13 mouse cellular contexts compared by ENCODE assay signal in genomic region chr11:24062495-24063096, GRCm38 (mm10). TPM values are rescaled to one million over a fixed set of nuclear protein-coding genes. Genes with fewer than 3 reads are reported as not detected.
DNase-seq lines count a peak whose midpoint lies in the region; ATAC-seq and TF ChIP-seq lines count a peak whose summit lies in the region.
"Had no signal": no experiment of that assay in that cellular context is flagged by ENCODE, and none has a peak within 500 bp of the region (broad histone marks: within the 10 kb centered on the region; RNA-seq: fewer than 3 reads in every experiment).

No protein-coding gene starts in this region.

- no peaks in the 10 kb centered on the region for H3K36me3 ChIP-seq in embryonic facial prominence, embryonic 14.5 days (ENCODE audit: control insufficient read depth, insufficient read depth, low read length)
- no peaks in the 10 kb centered on the region for H3K36me3 ChIP-seq in hindbrain, postnatal 0 days (ENCODE audit: insufficient read depth, low read length)
- no peaks in the 10 kb centered on the region for H3K36me3 ChIP-seq in midbrain, postnatal 0 days (ENCODE audit: insufficient read depth, low read length)

- no peak for TF ChIP-seq CTCF in hindbrain, postnatal 0 days (IDR thresholded peaks at IDR 0.05; ENCODE audit: low read depth)
- no peak for TF ChIP-seq CTCF in midbrain, postnatal 0 days (IDR thresholded peaks at IDR 0.05)

- peaks cover 10% of the 10 kb centered on the region for H3K4me1 ChIP-seq in embryonic facial prominence, embryonic 14.5 days (ENCODE audit: control insufficient read depth, insufficient read depth, low read length)
- H3K4me1 ChIP-seq in hindbrain, postnatal 0 days (ENCODE audit: insufficient read depth, low read length), result peaks cover 12% of the 10 kb centered on the region
- H3K4me1 ChIP-seq in midbrain, postnatal 0 days (ENCODE audit: insufficient read depth, low read length), result 0 out of 2 replicates have a peak, but pooled peaks cover 2% of the 10 kb centered on the region

- H3K4me2 ChIP-seq in embryonic facial prominence, embryonic 14.5 days (ENCODE audit: low read depth, low read length), result peak overlapping the region; percentile 62; the same call in 1 of the 2 replicates
- peak overlapping the region; percentile 8; the same call in 1 of the 2 replicates for H3K4me2 ChIP-seq in hindbrain, postnatal 0 days (ENCODE audit: low read depth, low read length)
- peak overlapping the region; percentile 2; the same call in 1 of the 2 replicates for H3K4me2 ChIP-seq in midbrain, postnatal 0 days (ENCODE audit: low read depth, low read length, poor library complexity, severe bottlenecking)

- ATAC-seq in embryonic facial prominence, embryonic 14.5 days (ENCODE audit: low read depth), result peak; percentile 33; the same call in 1 of the 2 replicates
- ATAC-seq in hindbrain, postnatal 0 days, result peak; percentile 36
- 0 out of 2 replicates have a peak, but pooled peaks have one; percentile 51 for ATAC-seq in midbrain, postnatal 0 days (ENCODE audit: low FRiP score)
- ATAC-seq in cerebellum, adult (ENCODE audit: insufficient number of reproducible peaks, low FRiP score, low TSS enrichment), result no peak
- ATAC-seq: liver, postnatal 0 days had no signal

- H3K27ac ChIP-seq in embryonic facial prominence, embryonic 14.5 days (replicated peaks; ENCODE audit: low read depth, low read length), result no peak overlapping the region
- H3K27ac ChIP-seq in hindbrain, postnatal 0 days, result no peak overlapping the region
- no peak overlapping the region for H3K27ac ChIP-seq in midbrain, postnatal 0 days (ENCODE audit: low read depth, low read length)
- H3K27ac ChIP-seq: kidney, postnatal 0 days had no signal

- peak; percentile 69 for DNase-seq in embryo, embryonic 10.5 days (ENCODE audit: low spot score)
- no peak for DNase-seq in embryonic facial prominence, embryonic 14.5 days (ENCODE audit: low spot score)
- no peak for DNase-seq in hindbrain, postnatal 0 days (ENCODE audit: low spot score)
- no peak for DNase-seq in midbrain, postnatal 0 days (ENCODE audit: low spot score)
- DNase-seq in right cerebral cortex, adult 18-20 months, result no peak
- DNase-seq in layer of hippocampus, postnatal 10 days (ENCODE audit: low spot score in 2 of 2), result no peak
- DNase-seq: heart, adult 18-20 months; heart, postnatal 4 days; liver, postnatal 0 days had no signal

- no peak overlapping the region for H3K9ac ChIP-seq in embryonic facial prominence, embryonic 14.5 days (ENCODE audit: low read depth, low read length)
- H3K9ac ChIP-seq in hindbrain, postnatal 0 days (replicated peaks; ENCODE audit: low read length), result no peak overlapping the region
- no peak overlapping the region for H3K9ac ChIP-seq in midbrain, postnatal 0 days (replicated peaks; ENCODE audit: low read length, poor library complexity, severe bottlenecking)
- H3K9ac ChIP-seq: liver, postnatal 0 days had no signal

- 17% methylated on average over 9 of the region's 9 CpGs for WGBS in embryonic facial prominence, embryonic 14.5 days
- 28% methylated on average over 9 of the region's 9 CpGs for WGBS in hindbrain, postnatal 0 days
- 25% methylated on average over 9 of the region's 9 CpGs for WGBS in midbrain, postnatal 0 days

- H3K4me3 ChIP-seq in embryonic facial prominence, embryonic 14.5 days (ENCODE audit: low read depth, low read length), result no peak overlapping the region
- no peak overlapping the region for H3K4me3 ChIP-seq in hindbrain, postnatal 0 days (ENCODE audit: low read length)
- H3K4me3 ChIP-seq in midbrain, postnatal 0 days (ENCODE audit: low read depth, low read length), result no peak overlapping the region

- no peaks in the 10 kb centered on the region; the same call in 1 of the 2 replicates for H3K27me3 ChIP-seq in embryonic facial prominence, embryonic 14.5 days (replicated peaks; ENCODE audit: control insufficient read depth, insufficient read depth, low read length)
- no peaks in the 10 kb centered on the region for H3K27me3 ChIP-seq in hindbrain, postnatal 0 days (ENCODE audit: insufficient read depth, low read length)
- H3K27me3 ChIP-seq in midbrain, postnatal 0 days (ENCODE audit: insufficient read depth, low read length), result no peaks in the 10 kb centered on the region

- H3K9me3 ChIP-seq in embryonic facial prominence, embryonic 14.5 days (ENCODE audit: control insufficient read depth, low read length), result no peaks in the 10 kb centered on the region
- H3K9me3 ChIP-seq in hindbrain, postnatal 0 days (ENCODE audit: low read length), result no peaks in the 10 kb centered on the region
- H3K9me3 ChIP-seq in midbrain, postnatal 0 days (ENCODE audit: low read length), result no peaks in the 10 kb centered on the region

RNA-seq across cellular contexts. Expression of gene A830031A19Rik, which starts 12.3 kb away (rescaled TPM):
- not detected in 2 replicates for polyA plus RNA-seq in embryonic facial prominence, embryonic 14.5 days (2014; fragmentation: Nextera tagmentation; extraction: Ambion mirVana)
- total RNA-seq in hindbrain, postnatal 0 days (2014; rRNA removed), result not detected in 2 replicates
- polyA plus RNA-seq in hindbrain, postnatal 0 days (2015; fragmentation: Nextera tagmentation; extraction: Ambion mirVana), result not detected in 2 replicates
- not detected in 2 replicates for total RNA-seq in midbrain, postnatal 0 days (2014; rRNA removed)
- polyA plus RNA-seq in midbrain, postnatal 0 days (2015; fragmentation: Nextera tagmentation; extraction: Ambion mirVana), result 0.38 TPM in 1 of 2 replicates, not detected in the other
- total RNA-seq in layer of hippocampus, postnatal 10 days (2021), result 1 to 10 TPM in 1 of 2 experiments, not detected in 1; 1.2 TPM
- total RNA-seq: heart, adult 18-20 months; heart, postnatal 4 days; megakaryocyte, adult 5-6 weeks had no signal
- polyA plus RNA-seq: kidney, postnatal 0 days; liver, postnatal 0 days; urinary bladder, adult 2 months had no signal

RNA-seq across cellular contexts. Expression of gene Bcl11a, which starts 15.3 kb away (rescaled TPM):
- 26.4 and 30.1 TPM in 2 replicates for polyA plus RNA-seq in embryonic facial prominence, embryonic 14.5 days (2014; fragmentation: Nextera tagmentation; extraction: Ambion mirVana)
- total RNA-seq in hindbrain, postnatal 0 days (2014; rRNA removed), result 32.2 and 32.3 TPM in 2 replicates
- polyA plus RNA-seq in hindbrain, postnatal 0 days (2015; fragmentation: Nextera tagmentation; extraction: Ambion mirVana), result 69.8 and 73.5 TPM in 2 replicates
- 40.9 and 44.6 TPM in 2 replicates for total RNA-seq in midbrain, postnatal 0 days (2014; rRNA removed)
- polyA plus RNA-seq in midbrain, postnatal 0 days (2015; fragmentation: Nextera tagmentation; extraction: Ambion mirVana), result 80.9 and 85.4 TPM in 2 replicates
- 100 to 1,000 TPM; 159 to 162 TPM for total RNA-seq in layer of hippocampus, postnatal 10 days (2021)

Comparison
In these comparisons a context has a peak if more than half of its experiments do, and no peak if none do; other contexts are left out.
1. H3K4me2 ChIP-seq: peak in every context shown above with its lines; median percentile 62 in embryonic facial prominence, embryonic 14.5 days; 8 in hindbrain, postnatal 0 days; 2 in midbrain, postnatal 0 days.